Mouse (Mus musculus) lung, postnatal 0 days (tissue): ENCODE measurements around the gene Stat6. TPM values are rescaled to one million over a fixed set of nuclear protein-coding genes. Genes with fewer than 3 reads are reported as not detected.

ENCODE experiments used
- ATAC-seq: fragments of 200-750 bp; cut with Nextera tagmentation; 2 replicates; pipeline ENCODE4 v1.8.0; 2017; ENCODE audit warnings: moderate library complexity
- DNase-seq: peaks from one replicate; pipeline ENCODE4 v3.0.0-alpha.2; 2016; ENCODE audit warnings: low spot score
- H3K27ac ChIP-seq: fragments of 300-500 bp; sonication (generic); 2 replicates; pipeline ENCODE4 v1.5.1; 2014; ENCODE audit warnings: antibody characterized with exemption, mild to moderate bottlenecking, low read length, mixed read lengths
- H3K27me3 ChIP-seq: fragments of 300-500 bp; sonication (generic); replicated peaks from 2 replicates; pipeline ENCODE4 v1.6.1; 2014; ENCODE audit warnings: low read length, mixed read lengths; ENCODE audit not compliant: insufficient read depth
- H3K36me3 ChIP-seq: fragments of 300-500 bp; sonication (generic); 2 replicates; pipeline ENCODE4 v1.6.1; 2014; ENCODE audit warnings: low read length, mixed read lengths; ENCODE audit not compliant: insufficient read depth
- H3K4me1 ChIP-seq: fragments of 300-500 bp; sonication (generic); 2 replicates; pipeline ENCODE4 v1.6.1; 2014; ENCODE audit warnings: antibody characterized with exemption, low read depth, low read length, mixed read lengths; ENCODE audit not compliant: insufficient read depth
- H3K4me2 ChIP-seq: fragments of 300-500 bp; sonication (generic); replicated peaks from 2 replicates; pipeline ENCODE4 v1.6.1; 2014; ENCODE audit warnings: low read depth, mild to moderate bottlenecking, low read length, moderate library complexity, mixed read lengths
- H3K4me3 ChIP-seq: fragments of 300-500 bp; sonication (generic); 2 replicates; pipeline ENCODE4 v1.5.1; 2014; ENCODE audit warnings: low read depth, low read length
- H3K9ac ChIP-seq: fragments of 300-500 bp; sonication (generic); replicated peaks from 2 replicates; pipeline ENCODE4 v1.6.1; 2014; ENCODE audit warnings: low read depth, mild to moderate bottlenecking
- H3K9me3 ChIP-seq: fragments of 300-500 bp; sonication (generic); 2 replicates; pipeline ENCODE4 v1.6.1; 2016; ENCODE audit warnings: low read length, mixed read lengths
- CTCF ChIP-seq: IDR thresholded peaks from 2 replicates; pipeline ENCODE4 v1.5.1; 2016; ENCODE audit warnings: antibody characterized with exemption, mild to moderate bottlenecking
- EP300 ChIP-seq: IDR thresholded peaks from 2 replicates; pipeline ENCODE4 v1.6.1; 2016; ENCODE audit warnings: antibody characterized with exemption, mild to moderate bottlenecking, control low read depth
- WGBS: fragments of 180-500 bp; shearing (Covaris S2); extraction: QIAGEN DNeasy Blood & Tissue Kit; methylation state at CpG from one replicate; pipeline ENCODE4 v1.1.7; 2014; 5-methylcytosine and 5-hydroxymethylcytosine counted together
- polyA plus RNA-seq: library from polyadenylated mRNA; unstranded; fragments of >200 nt; fragmentation: Nextera tagmentation; extraction: Ambion mirVana; gene quantifications from 2 replicates; pipeline ENCODE4 v1.2.1, GENCODE M21; 2015

The Stat6 gene
- polyA plus RNA-seq, 1 experiment from 2014 or later: 39.1 TPM

DNA sequence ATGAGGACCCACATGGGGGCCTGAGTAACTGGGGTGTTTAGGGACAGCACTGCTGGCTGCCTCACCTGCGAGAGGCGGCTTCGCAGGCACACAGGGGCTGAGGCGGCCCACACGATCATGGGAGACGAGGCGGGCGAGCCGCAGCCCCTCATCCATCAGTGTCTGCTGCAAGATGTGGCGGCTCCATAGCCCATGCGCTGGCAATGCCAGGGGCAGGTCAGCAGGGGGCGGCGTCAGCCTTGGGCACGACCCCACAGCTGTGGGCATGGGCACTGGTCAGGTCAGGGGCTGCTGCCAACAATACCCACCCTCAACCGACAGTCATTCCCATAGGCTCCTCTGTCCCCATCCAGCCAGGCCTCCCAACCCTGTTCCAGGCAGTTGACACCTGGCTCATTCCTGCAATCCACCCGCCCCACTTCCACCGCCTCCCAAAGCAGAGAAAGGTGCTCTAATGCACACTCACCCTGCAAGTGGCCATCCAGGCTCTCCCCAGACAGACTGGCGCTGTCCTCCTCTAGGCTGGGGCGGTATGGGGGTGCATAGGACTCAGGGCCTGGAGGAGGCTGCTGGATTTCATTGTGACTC is 20.0 kb downstream of the Stat6 start:
- WGBS: 25% methylated on average over 17 of the region's 19 CpGs
- peaks cover 34% of the 10 kb centered on the region for H3K4me1 ChIP-seq
- H3K9me3 ChIP-seq: no peaks in the 10 kb centered on the region
- peak overlapping the region; percentile 58; the same call in 1 of the 2 replicates for H3K4me2 ChIP-seq
- TF ChIP-seq CTCF (peak; percentile 64), EP300 (no peak)
- H3K27me3 ChIP-seq: no peaks in the 10 kb centered on the region
- peaks cover 17% of the 10 kb centered on the region for H3K36me3 ChIP-seq
- H3K4me3 ChIP-seq: no peak overlapping the region
- no peak for DNase-seq
- no peak overlapping the region for H3K9ac ChIP-seq
- H3K27ac ChIP-seq: peak overlapping the region; percentile 73
- no peak for ATAC-seq

DNA sequence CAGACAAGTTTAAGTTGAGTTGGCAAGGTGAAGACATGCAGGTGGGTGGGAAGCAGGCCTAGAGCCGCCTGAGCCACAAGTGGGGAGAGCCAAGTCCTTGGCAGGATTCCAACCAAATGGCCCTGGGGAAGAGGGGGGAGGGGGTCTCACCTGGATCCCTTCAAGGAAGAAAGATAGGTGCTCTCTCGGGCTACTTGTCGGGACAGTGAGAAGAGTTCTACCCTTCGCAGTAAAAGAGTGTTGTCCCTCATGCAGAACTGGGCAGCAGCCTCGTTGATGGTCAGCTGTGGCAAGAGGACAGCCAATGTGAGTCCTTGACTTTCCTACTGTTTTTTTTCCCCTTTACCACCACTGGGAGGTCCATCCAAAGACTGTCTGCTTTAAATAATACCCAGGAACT is 20.8 kb downstream of the Stat6 start:
- DNase-seq: no peak
- H3K4me2 ChIP-seq: no peak overlapping the region
- 34% methylated on average over 5 of the region's 5 CpGs for WGBS
- no peaks in the 10 kb centered on the region for H3K27me3 ChIP-seq
- peak overlapping the region; percentile 73 for H3K27ac ChIP-seq
- no peak overlapping the region for H3K9ac ChIP-seq
- H3K9me3 ChIP-seq: no peaks in the 10 kb centered on the region
- TF ChIP-seq EP300: no peak
- no peak for TF ChIP-seq CTCF
- no peak for ATAC-seq
- no peak overlapping the region for H3K4me3 ChIP-seq
- H3K4me1 ChIP-seq: peaks cover 34% of the 10 kb centered on the region
- H3K36me3 ChIP-seq: peaks cover 17% of the 10 kb centered on the region

- Histone ChIP-seq H3K36me3 (peaks cover 17% of the 10 kb centered on the region), H3K4me2 (peak overlapping the region; percentile 85), H3K9ac (no peak overlapping the region), H3K4me1 (peaks cover 37% of the 10 kb centered on the region), H3K9me3 (no peaks in the 10 kb centered on the region), H3K4me3 (no peak overlapping the region), H3K27me3 (no peaks in the 10 kb centered on the region), H3K27ac (peak overlapping the region; percentile 73)
- TF ChIP-seq CTCF: no peak
- TF ChIP-seq EP300: no peak
- 48% methylated on average over 15 of the region's 16 CpGs for WGBS
- no peak for ATAC-seq
- no peak for DNase-seq
Measured at GRCm38 (mm10) chr10:127664166-127664565, 21.4 kb downstream of the Stat6 start.

DNA sequence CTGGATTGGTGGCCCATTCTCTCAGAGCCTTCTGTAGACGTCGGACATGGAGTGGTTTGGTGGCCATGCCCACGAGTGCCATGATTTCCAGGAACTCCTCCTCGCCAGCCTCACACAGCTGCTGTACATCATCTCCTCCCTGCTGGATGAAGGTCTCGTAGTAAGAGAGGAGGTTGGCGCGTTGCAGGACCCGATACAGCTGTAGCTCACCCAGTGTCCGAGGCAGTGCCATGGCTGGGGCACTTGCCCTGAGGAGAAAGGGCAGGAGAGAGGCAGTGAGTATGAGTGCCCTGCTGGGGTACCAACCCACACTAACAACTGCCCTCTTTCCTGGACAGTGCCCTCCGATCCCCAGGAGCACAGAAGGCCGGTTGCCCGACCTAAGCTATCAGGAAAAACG is 22.1 kb downstream of the Stat6 start:
- H3K9me3 ChIP-seq: no peaks in the 10 kb centered on the region
- ATAC-seq (no peak), DNase-seq (no peak)
- H3K27me3 ChIP-seq: no peaks in the 10 kb centered on the region
- 0 out of 2 replicates have a peak overlapping the region, but pooled peaks have one; percentile 99 for H3K27ac ChIP-seq
- peak overlapping the region; percentile 85 for H3K4me2 ChIP-seq
- peaks cover 39% of the 10 kb centered on the region for H3K4me1 ChIP-seq
- H3K36me3 ChIP-seq: peaks cover 10% of the 10 kb centered on the region
- WGBS: 38% methylated on average over 11 of the region's 13 CpGs
- TF ChIP-seq EP300 (no peak), CTCF (no peak)
- H3K9ac ChIP-seq: peak overlapping the region; percentile 53; the same call in 1 of the 2 replicates
- H3K4me3 ChIP-seq: no peak overlapping the region

DNA sequence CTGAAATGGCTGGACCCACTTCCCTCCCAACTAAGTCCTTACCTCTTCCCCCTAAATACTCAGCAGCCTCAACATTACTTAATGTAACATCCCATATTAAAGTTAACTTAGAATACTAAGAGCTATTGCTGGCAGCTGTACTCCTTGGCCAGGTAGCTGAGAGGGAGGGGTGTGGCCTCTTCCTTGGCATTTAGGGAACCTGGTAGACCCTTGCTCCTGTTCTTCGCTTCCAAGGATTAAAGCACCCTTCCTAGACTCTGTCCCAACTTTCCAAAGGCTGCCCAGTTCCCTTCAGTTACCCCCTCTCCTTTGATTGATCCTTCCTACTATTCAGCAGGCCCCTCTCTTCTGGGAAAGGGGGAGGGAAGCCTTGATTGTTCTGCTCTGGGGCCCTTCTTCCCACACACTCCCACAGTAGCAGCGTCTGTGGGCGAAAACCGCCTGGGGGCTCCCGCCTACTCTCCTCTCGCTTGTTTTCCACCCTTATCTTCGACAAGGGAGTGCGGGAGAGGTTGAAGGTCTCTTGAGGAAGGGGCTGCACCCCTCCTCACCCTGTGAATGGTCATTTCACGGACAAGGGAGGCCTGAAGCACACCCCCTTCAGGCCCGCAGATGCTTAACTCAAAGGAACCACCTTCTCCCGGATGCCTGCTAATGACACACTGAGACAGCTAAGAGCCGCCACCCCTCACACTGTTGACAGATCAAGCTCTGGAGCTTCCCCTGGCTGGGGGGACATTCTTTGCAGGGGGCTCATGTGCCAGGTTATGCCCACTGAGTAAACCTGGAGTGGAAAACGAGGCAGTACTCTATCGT is 22.8 kb downstream of the Stat6 start:
- Histone ChIP-seq H3K4me3 (peak overlapping the region; percentile 70), H3K27ac (peak overlapping the region; percentile 99), H3K9ac (peak overlapping the region; percentile 53), H3K36me3 (0 out of 2 replicates have a peak, but pooled peaks cover 5% of the 10 kb centered on the region), H3K27me3 (no peaks in the 10 kb centered on the region), H3K4me1 (peaks cover 39% of the 10 kb centered on the region), H3K9me3 (no peaks in the 10 kb centered on the region), H3K4me2 (peak overlapping the region; percentile 85)
- no peak for ATAC-seq
- TF ChIP-seq CTCF: peak; percentile 53
- TF ChIP-seq EP300: no peak
- 6% methylated on average over 14 of the region's 14 CpGs for WGBS
- DNase-seq: peak; percentile 70

DNA sequence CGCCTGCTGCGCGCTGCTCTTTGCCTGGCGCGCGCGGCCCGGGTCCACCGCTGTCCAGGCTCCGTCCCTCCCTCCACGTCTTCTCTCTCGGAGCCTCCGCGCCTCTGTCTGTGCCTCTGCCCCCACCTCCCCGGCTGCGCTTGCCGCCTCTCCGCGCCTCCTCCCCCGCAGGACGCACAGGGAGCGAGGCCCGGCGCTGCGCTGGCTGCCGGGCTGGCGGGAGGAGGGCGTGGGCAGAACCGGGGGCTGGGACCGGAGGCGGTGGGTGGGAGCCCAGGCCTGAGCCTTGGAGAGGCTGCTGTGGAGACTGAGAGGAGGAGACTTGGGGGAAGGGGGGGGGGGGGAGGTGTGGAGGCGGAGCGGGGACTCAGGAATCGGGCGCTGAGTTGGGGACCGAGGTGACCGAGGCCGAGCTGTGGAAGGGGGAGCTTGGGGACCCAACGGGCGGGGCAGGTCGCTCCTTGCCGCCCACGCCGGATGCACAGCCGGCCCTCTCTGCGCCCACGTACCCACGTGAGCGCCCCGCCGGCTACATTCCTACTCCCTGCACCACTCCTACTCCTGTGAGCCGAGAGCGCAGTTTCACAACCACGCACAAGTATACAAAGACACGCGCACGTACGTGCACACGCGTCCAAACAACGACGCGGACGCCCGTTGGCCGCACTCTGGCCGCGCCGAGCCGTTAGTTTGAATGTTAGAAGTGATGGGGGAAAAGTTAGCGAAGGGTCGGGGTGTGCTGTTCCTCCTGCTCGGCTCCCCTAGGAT is 23.9 kb downstream of the Stat6 start, which contains the start of gene Nemp1:
Nemp1 (plus strand) TSS at position 401 of the 768 bp plus-strand sequence.
- Histone ChIP-seq H3K9me3 (no peaks in the 10 kb centered on the region), H3K9ac (peak within 1 kb of the TSS; percentile 53), H3K36me3 (0 out of 2 replicates have a peak, but pooled peaks cover 5% of the 10 kb centered on the region), H3K4me1 (peaks cover 34% of the 10 kb centered on the region), H3K27ac (peak within 1 kb of the TSS; percentile 99), H3K4me3 (peak within 1 kb of the TSS; percentile 70), H3K4me2 (peak within 1 kb of the TSS; percentile 85), H3K27me3 (no peaks in the 10 kb centered on the region)
- ATAC-seq (peak; percentile 69), DNase-seq (peak; percentile 96)
- no peak; the same call in 1 of the 2 replicates for TF ChIP-seq CTCF
- no peak for TF ChIP-seq EP300
- 5% methylated on average over 48 of the region's 73 CpGs for WGBS
